Mouse (Mus musculus): ENCODE measurements around the gene Adar. TPM values are rescaled to one million over a fixed set of nuclear protein-coding genes. Genes with fewer than 3 reads are reported as not detected.

The Adar gene
- total RNA-seq (2023): 100 to 1,000 TPM; 147 to 166 TPM

DNA sequence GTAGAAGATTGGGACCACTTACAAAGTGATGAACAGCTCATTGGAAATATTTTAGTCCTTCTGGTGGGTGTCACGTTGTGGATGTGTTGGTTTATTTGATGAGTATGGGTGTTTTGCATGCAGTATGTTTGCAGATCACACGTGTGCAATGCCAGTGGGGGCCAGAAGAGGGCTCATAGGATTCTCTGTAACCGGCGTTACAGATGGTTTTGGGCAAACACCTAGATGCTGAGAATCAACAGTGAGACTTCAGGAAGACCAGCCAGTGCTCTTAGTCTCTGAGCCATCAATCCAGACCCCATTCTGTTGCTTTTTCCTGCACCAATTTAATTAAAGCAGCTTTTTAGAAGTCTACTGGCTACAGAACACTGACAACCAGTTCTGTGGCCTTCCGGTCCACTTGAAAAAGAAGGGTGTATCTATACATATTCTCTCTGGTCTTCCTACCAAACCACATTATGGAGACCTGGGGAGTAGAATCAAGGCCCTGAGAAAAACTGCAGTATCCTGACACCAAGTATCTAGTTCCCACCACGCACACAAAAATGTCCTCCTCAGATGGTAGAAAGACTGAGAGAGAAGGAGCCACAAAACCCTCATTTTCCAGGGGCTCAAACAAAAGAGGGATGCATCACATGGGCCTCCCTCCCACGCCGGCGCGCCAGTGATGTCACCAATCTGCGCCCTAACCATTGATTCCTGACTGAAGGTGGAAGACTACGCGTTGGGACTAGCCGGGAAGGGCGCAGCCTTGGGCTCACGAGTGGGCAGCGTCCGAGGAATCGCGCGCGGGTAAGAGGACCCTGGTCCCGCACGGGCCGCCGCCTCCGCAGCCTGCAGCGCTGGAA, at the start of gene Adar:
Gene Adar (plus strand): TSS at position 664 of the 848 bp plus-strand sequence.

DNA sequence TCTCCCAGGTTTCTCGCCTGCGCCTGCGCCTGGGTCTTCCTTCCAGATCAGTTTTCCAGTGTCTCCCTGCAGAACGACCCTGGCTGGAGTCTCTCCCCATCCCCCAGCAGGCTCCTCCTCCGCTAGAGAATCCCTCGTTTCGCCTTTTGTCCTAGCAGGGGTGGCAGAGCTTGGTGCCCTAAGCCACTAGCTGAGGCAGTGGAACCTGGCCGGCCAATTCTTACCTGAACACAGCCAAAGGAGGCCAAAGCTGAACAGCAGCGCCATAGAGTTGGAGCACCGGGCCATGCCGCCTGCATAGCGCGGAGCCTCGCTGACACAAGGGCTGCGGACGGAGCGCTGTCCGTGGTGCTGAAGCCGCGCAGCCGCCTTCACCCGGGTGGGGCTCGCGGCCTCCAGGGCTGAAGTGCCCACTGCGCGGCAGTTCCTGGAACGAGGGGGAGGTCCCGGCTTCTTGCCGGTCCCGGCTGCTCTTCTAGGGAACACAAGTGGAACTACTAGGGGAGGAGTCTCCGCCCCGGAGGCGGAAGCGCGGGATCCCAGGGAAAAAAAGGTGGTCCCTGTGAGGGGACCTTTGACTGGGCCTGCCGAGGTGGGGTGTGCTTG, 49.4 kb downstream of the Adar start, which contains the start of gene Chrnb2:
Gene Chrnb2 (minus strand): TSS at position 514 of the 606 bp plus-strand sequence.

DNA sequence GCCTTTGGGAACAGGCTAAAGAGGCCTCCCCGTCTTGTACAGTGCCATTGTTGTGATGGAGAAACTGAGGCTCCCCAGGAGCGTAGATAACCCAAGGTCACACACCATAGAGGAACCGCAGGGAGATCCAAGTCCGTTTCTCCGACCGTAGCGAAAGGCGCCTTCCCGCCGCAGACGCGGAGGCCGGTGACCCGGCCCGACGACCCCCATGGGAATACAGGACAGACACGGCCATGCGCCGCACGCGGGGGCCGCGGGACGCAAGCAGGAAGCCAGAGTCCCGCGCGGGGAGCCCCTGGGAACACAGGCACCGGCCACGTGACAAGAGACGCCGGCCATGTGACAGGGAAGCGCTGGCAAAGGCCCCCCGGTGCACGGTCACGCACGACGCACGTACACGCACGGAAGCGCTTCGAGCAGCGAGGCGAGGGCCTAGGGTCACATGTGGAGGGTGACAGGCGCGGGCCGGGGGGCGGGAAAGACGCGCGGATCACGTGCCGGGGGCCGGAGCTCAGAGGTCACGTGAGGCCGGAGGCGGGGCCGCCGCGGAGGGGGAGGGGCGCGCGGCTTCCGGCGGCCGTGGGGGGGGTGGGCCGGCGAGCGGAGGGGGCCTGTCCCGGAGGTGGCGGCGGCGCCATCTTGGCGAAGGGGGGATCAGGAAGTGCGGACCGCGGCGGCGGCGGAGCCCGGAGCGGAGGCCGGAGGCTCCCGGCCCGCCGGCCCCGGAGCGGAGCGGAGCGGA, 58.3 kb downstream of the Adar start, which contains the start of gene Ube2q1:
Gene Ube2q1 (plus strand): TSS at position 649 of the 742 bp plus-strand sequence.

Other genes with a start within 250 kb of the Adar start
- gene Kcnn3, start 194.9 kb upstream of the Adar start, total RNA-seq (2023): under 1 TPM in 1 of 2 experiments, not detected in 1; 0.12 TPM
- gene Chrnb2, start 49.6 kb downstream of the Adar start, total RNA-seq (2023): 1 to 10 TPM; 2.6 to 3.5 TPM
- gene Ube2q1, start 58.6 kb downstream of the Adar start, total RNA-seq (2023): 10 to 100 TPM; 92.0 to 92.1 TPM
- gene She, start 116.3 kb downstream of the Adar start, total RNA-seq (2023): 1 to 10 TPM; 2.0 TPM
- 100 to 1,000 TPM; 123 to 140 TPM for gene Il6ra, start 198.2 kb downstream of the Adar start, total RNA-seq (2023)
- 100 to 1,000 TPM; 134 to 136 TPM for gene Atp8b2, start 248.5 kb downstream of the Adar start, total RNA-seq (2023)

All from T-cell, adult 66 days (primary cell).